29 mouse cellular contexts compared by ENCODE assay signal in the genomic region with DNA sequence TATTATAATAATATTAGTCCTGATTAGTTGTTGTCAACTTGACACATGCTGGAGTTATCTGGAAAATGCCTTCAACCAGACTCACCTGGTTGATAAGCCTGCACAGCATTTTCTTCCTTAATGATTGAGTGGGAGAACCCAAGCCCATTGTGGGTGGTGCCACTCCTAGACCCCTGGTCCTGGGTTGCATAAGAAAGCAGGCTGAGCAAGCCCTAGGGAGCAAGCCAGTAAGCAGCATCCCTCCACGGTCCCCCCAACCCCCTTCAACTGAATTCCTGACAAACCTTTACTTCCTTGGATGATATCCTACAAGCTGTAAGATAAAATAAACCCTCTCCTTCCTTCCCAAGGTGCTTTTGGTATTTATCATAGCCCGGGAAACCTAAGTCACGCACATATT. TPM values are rescaled to one million over a fixed set of nuclear protein-coding genes. Genes with fewer than 3 reads are reported as not detected.
DNase-seq lines count a peak whose midpoint lies in the region; TF ChIP-seq lines count a peak whose summit lies in the region.
"Had no signal": no experiment of that assay in that cellular context is flagged by ENCODE, and none has a peak within 500 bp of the region (broad histone marks: within the 10 kb centered on the region; RNA-seq: fewer than 3 reads in every experiment).

No protein-coding gene starts in this region.

- H3K4me3 ChIP-seq in heart, adult 2 months = no peak overlapping the region
- H3K4me3 ChIP-seq in brown adipose tissue, adult 24 weeks (ENCODE audit: insufficient read depth, low read depth, low read length) = no peak overlapping the region
- H3K4me3 ChIP-seq: embryonic facial prominence, embryonic 13.5 days; embryonic facial prominence, embryonic 15.5 days; erythroblast, embryonic 14.5 days; forebrain, embryonic 10.5 days; forebrain, embryonic 12.5 days had no signal

- no peak overlapping the region for H3K9ac ChIP-seq in heart, adult 2 months (ENCODE audit: low read depth, low read length)
- H3K9ac ChIP-seq: embryonic facial prominence, embryonic 13.5 days; embryonic facial prominence, embryonic 15.5 days; forebrain, embryonic 12.5 days had no signal

- no peak overlapping the region for H3K27ac ChIP-seq in heart, adult 2 months
- H3K27ac ChIP-seq in brown adipose tissue, adult 24 weeks (replicated peaks; ENCODE audit: low read depth, low read length) = peak overlapping the region; percentile 52; the same call in 1 of the 2 replicates
- H3K27ac ChIP-seq: embryonic facial prominence, embryonic 13.5 days; embryonic facial prominence, embryonic 15.5 days; forebrain, embryonic 10.5 days; forebrain, embryonic 12.5 days had no signal

- intact Hi-C loops in heart, adult 2 months (cut with DNase I) = no loop called here

- 83% methylated on average over 3 of the region's 3 CpGs for WGBS in heart, adult 2 months

- TF ChIP-seq EP300 in heart, adult 2 months (IDR thresholded peaks at IDR 0.05; ENCODE audit: insufficient read depth, low read depth, low read length) = no peak

- no peaks in the 10 kb centered on the region for H3K27me3 ChIP-seq in heart, adult 2 months (ENCODE audit: control insufficient read depth, insufficient read depth, low read length)
- H3K27me3 ChIP-seq: CH12.LX; embryonic facial prominence, embryonic 13.5 days; embryonic facial prominence, embryonic 15.5 days; forebrain, embryonic 12.5 days; Patski had no signal

- H3K79me2 ChIP-seq in heart, adult 2 months (replicated peaks; ENCODE audit: control insufficient read depth, insufficient read depth, low read length) = no peaks in the 10 kb centered on the region

- DNase-seq in heart, adult 11 months = peak; percentile 73
- no peak for DNase-seq in heart, adult 2 months
- DNase-seq in R1 (ENCODE audit: low read depth, low spot score) = peak; percentile 90
- no peak for DNase-seq in spleen, postnatal 10 days (ENCODE audit: low spot score in 2 of 2)
- DNase-seq in natural killer cell, adult 2 months (ENCODE audit: low spot score in 2 of 2) = no peak
- DNase-seq: adrenal gland, adult 8-10 months; adrenal gland, postnatal 14 days; adrenal gland, postnatal 36 days; B cell, adult 2 months; cerebellum, adult 11 months; cerebellum, adult 18-20 months; cerebellum, adult 8-10 months; cerebellum, adult 9-11 months; cerebellum, postnatal 14 days; cerebellum, postnatal 36 days; embryo, embryonic 11 days had no signal

- H3K4me1 ChIP-seq in heart, adult 2 months (ENCODE audit: control insufficient read depth, insufficient read depth, low read length) = no peaks in the 10 kb centered on the region
- H3K4me1 ChIP-seq in brown adipose tissue, adult 24 weeks (ENCODE audit: control insufficient read depth, insufficient read depth, insufficient read length, low read length) = peaks cover 25% of the 10 kb centered on the region
- H3K4me1 ChIP-seq: forebrain, embryonic 12.5 days had no signal

- TF ChIP-seq POLR2A in heart, adult 2 months (IDR thresholded peaks at IDR 0.05; ENCODE audit: insufficient read depth, low read depth, low read length) = no peak

- no peak for TF ChIP-seq CTCF in heart, adult 2 months (IDR thresholded peaks at IDR 0.05)

- no peaks in the 10 kb centered on the region for H3K36me3 ChIP-seq in heart, adult 2 months (ENCODE audit: control insufficient read depth, insufficient read depth, low read length)
- H3K36me3 ChIP-seq: embryonic facial prominence, embryonic 13.5 days; embryonic facial prominence, embryonic 15.5 days; forebrain, embryonic 10.5 days; forebrain, embryonic 12.5 days; G1E had no signal

RNA-seq across cellular contexts. Expression of gene Slamf9, which starts 18.0 kb away (rescaled TPM):
- total RNA-seq in heart, adult 2 months (2021) = 1 to 10 TPM; 1.2 to 2.3 TPM
- polyA plus RNA-seq in heart, adult 2 months (2012; rRNA removed) = 6.8 and 7.0 TPM in 2 replicates
- 3.5 and 4.5 TPM in 2 replicates for polyA plus RNA-seq in brown adipose tissue, adult 24 weeks (2012; ENCODE audit: insufficient read depth, insufficient read length, missing spikeins)
- total RNA-seq: common myeloid progenitor, adult 5-6 weeks; G1E had no signal
- polyA plus RNA-seq: CD4-positive, CD25-positive, alpha-beta regulatory T cell, adult 4 months; embryonic facial prominence, embryonic 13.5 days; erythroblast, embryonic 14.5 days; forebrain, embryonic 10.5 days; forebrain, embryonic 12.5 days; forebrain, embryonic 16.5 days; G1E had no signal

RNA-seq across cellular contexts. Expression of gene Igsf9, which starts 24.4 kb away (rescaled TPM):
- under 1 TPM; 0.36 to 0.47 TPM for total RNA-seq in heart, adult 2 months (2021)
- 2.1 and 3.8 TPM in 2 replicates for polyA plus RNA-seq in heart, adult 2 months (2012; rRNA removed)
- 0.96 TPM in 1 of 2 replicates, not detected in the other for polyA plus RNA-seq in brown adipose tissue, adult 24 weeks (2012; ENCODE audit: insufficient read depth, insufficient read length, missing spikeins)
- polyA plus RNA-seq: activated CD4-positive, CD25-positive, alpha-beta regulatory T cell, adult 4 months; erythroblast, embryonic 14.5 days; G1E had no signal

RNA-seq across cellular contexts. Expression of gene Tagln2, which starts 42.7 kb away (rescaled TPM):
- 10 to 100 TPM; 65.5 to 77.8 TPM for total RNA-seq in heart, adult 2 months (2021)
- 131 and 152 TPM in 2 replicates for polyA plus RNA-seq in heart, adult 2 months (2012; rRNA removed)
- polyA plus RNA-seq in brown adipose tissue, adult 24 weeks (2012; ENCODE audit: insufficient read depth, insufficient read length, missing spikeins) = 26.2 and 29.3 TPM in 2 replicates

Comparison
In these comparisons a context has a peak if more than half of its experiments do, and no peak if none do; other contexts are left out.
1. DNase-seq: peak in heart, adult 11 months (single experiment) and R1 (single experiment); none in heart, adult 2 months (0 of 2), spleen, postnatal 10 days (0 of 2) and natural killer cell, adult 2 months (0 of 2).